Mouse (Mus musculus) A20 (cell line): ENCODE measurements around the gene Mrpl51.
A peak's percentile ranks its signal among the peaks of the same experiment; 100 is the strongest.

ENCODE experiments used
- DNase-seq: peaks from one replicate; pipeline ENCODE4 v3.0.0-alpha.2; 2011; ENCODE audit warnings: low read depth, low spot score

Mrpl51 gene

GRCm38 (mm10) chr6:125192016-125192714 lies 564 bp downstream of the Mrpl51 start:
- peak; percentile 95 for DNase-seq

- DNase-seq: peak; percentile 50
These were observed 1.2 kb downstream of the Mrpl51 start for GRCm38 (mm10) chr6:125192841-125193240.

DNA sequence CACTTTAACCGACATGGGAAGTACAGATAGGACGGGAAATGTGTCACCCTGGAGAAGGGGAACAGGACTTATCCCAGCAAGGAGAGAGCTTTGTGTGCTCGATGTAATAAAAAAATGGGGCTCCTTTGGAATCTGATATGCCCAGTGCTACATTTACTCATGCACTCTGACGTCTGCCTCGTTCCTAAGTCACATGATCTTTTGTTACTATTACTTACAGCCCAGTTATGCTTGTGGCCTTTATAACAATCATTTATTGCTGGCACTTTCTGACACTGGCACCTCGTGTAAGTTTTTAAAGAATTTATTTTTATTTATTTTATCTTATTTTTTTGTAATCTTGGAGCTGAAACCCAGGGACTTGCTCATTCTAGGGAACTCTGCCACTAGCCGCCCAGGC lies 1.8 kb downstream of the Mrpl51 start:
- no peak for DNase-seq

DNA sequence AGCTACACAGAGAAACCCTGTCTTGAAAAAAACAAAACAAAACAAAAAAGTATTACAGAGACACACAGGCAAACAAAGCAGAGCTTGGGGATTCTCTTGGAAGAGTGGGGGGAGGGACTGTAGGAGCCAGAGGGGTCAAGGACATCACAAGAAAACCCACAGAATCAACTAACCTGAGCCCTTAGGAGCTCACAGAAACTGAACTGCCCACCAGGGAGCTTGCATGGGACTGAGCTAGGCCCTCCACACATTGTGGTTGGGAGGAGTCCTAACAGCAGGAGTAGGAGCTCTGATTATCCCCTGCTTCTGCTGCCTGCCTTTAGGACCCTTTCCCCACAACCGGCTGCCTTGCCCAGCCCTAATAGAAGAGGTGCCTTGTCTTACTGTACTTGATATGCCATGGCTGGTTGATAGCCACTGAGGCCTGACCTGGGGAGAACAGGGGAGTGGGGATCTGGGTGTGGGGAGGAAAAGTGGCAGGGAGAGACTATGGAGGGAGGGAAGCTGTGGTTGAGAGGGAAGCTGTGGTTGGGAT lies 4.0 kb downstream of the Mrpl51 start:
- no peak for DNase-seq

DNA sequence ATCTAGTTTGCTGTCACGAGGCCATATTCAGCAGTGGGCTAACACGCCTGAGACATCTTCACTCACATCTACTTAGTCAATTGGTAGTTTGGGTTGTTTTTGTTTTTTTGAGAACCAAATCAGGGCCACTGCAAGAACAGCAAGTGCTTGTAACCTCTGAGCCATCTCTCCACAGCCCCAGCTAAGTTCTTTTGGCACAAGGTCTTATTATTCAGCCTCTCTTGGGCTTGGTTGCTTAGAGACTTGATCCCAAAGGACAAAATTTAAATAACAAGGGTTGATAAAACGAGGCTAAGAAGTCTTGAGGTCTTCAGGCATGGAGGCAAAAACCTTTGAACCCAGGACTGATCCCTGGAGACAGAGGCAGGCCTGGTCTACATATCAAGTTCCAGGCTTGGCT lies 4.7 kb downstream of the Mrpl51 start:
- DNase-seq: no peak

GRCm38 (mm10) chr6:125197166-125197565 lies 5.6 kb downstream of the Mrpl51 start:
- DNase-seq: no peak

DNA sequence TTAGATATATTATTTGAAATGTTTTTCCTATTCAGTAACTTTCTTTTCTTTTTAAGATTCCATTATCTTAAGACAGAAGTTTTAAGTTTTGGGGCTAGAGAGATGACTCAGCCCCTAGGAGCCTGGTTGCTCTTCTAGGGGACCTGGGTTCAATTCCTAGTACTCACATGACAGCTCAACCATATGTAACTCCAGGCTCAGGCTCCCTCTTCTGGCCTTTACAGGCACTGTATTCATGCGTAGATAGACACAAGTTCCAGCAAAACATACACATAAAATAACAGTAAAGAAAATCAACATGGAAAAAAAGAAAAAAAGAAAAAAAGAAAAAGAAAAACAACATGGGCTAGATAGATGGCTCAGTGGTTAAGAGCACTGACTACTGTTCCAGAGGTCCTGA lies 18.8 kb downstream of the Mrpl51 start:
- no peak for DNase-seq

GRCm38 (mm10) chr6:125212621-125213020 lies 21.0 kb downstream of the Mrpl51 start:
- no peak for DNase-seq

GRCm38 (mm10) chr6:125213129-125213528 lies 21.5 kb downstream of the Mrpl51 start:
- no peak for DNase-seq

GRCm38 (mm10) chr6:125213715-125214114 lies 22.1 kb downstream of the Mrpl51 start:
- no peak for DNase-seq

DNA sequence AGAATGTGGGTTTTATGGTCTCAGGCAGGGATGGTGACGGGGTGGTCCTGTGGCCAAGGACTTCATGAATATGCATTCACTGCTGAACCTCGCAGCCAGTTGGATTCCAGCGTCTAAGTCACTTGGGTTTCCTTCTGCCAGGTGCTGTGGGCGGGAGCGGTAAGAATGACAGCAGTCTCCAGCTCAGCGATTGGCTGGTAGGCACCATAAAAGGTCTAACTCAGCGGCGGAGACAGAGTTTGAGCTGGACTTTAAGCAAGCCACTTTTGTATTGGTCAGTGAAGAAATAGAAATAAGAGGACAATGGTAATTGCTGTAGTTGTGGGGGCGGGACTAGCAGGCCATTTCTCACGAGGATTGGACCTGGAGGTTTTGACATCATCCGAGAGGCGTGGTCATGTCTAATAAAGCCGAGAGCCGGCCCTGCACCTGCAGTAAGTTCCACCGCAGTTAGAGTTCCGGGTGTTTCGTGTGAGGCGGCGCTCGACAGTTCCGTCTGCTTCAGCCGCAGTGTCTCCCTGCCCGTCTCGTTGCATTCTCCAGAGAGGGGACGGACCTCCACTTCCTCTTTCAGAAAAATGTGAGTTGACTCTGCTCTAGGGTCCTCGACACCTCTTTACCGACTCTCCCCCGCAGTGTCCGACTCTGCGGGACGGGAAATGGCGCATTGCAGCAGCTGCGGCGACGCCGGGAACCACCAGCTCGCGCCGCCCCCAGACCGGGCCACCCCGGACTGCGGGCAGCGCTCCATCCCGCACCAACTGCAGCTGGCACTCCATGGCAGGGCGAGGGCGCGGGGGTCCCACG lies 23.8 kb downstream of the Mrpl51 start, which contains the start of gene Vamp1:
TSS of gene Vamp1 (plus strand) at position 404 of the 807 bp plus-strand sequence.
- DNase-seq: peak; percentile 99

- DNase-seq: no peak
These were observed 25.3 kb downstream of the Mrpl51 start for GRCm38 (mm10) chr6:125216898-125217297.

DNA sequence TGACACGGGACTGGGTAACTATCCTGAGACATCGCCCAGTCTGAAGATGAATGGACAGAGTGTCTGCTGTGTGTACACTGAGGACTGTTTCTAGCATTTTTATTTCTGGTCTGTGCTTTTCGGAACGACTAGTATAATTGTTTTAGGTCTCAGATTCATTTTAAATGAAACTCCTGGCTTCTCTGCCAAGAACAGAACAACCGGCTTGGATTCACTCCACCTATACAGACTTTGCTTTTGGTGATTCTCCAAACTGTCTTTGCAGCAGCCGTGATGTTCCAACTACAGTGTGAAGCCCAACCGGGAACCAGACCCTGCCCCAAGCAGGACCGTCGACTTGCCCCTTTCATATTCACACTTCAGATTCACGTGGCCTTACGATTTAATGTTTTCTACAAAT lies 26.3 kb downstream of the Mrpl51 start:
- DNase-seq: no peak

- peak; percentile 82 for DNase-seq
These were observed 27.4 kb downstream of the Mrpl51 start for GRCm38 (mm10) chr6:125218963-125219362.

- DNase-seq: no peak
These were observed 29.6 kb downstream of the Mrpl51 start for GRCm38 (mm10) chr6:125221115-125221745.

DNA sequence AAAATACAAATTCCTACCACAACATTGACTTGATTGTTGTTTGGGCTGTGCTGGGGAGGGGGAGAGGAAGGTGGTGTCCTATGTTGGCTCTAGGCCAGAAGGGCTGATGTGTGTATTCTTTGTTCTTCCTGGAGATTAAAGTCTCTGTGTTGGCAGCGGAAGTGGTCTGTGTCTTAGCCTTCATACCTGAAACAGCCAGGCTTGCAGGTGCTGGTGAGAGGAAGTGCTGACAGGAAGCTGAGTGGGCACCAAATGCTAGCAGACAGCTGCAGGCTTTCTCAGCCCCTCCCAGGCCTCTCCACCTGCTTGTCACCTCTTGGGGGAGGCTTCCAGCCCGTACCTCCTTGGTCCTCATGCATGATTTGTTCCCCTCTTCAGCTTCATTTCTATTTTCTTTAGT lies 30.5 kb downstream of the Mrpl51 start:
- DNase-seq: peak; percentile 93

- DNase-seq: no peak
These were observed 31.0 kb downstream of the Mrpl51 start for GRCm38 (mm10) chr6:125222577-125222976.

DNA sequence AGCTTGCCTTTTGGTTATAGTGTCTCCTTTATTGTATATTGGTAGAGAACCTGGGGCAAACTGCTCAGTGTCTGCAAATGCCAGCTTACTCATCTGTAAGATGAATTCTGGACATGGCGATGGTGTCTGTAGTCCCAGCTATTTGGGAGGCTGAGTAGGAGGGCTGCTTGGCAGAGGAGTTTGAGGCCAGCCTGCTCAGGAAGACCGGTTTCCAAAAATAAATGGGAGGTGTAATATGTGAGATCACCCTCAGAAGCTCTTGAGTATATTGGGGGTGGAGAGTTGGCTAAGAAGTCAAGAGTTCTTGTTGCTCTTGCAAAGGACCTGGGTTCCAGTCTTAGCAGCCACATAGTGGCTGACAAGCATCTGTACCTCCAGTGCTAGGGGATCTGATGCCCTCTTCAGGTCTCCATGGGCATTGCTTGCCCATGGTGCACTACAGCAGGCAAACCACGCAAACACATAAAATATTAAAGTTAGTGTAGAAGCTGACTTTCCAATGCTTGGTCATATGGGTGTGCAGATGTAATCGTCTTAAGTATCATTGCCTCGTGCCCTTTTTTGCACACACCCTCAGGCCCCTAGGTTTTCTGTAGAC lies 34.0 kb downstream of the Mrpl51 start:
- DNase-seq: peak; percentile 67

GRCm38 (mm10) chr6:125230571-125230970 lies 39.0 kb downstream of the Mrpl51 start:
- DNase-seq: no peak

DNA sequence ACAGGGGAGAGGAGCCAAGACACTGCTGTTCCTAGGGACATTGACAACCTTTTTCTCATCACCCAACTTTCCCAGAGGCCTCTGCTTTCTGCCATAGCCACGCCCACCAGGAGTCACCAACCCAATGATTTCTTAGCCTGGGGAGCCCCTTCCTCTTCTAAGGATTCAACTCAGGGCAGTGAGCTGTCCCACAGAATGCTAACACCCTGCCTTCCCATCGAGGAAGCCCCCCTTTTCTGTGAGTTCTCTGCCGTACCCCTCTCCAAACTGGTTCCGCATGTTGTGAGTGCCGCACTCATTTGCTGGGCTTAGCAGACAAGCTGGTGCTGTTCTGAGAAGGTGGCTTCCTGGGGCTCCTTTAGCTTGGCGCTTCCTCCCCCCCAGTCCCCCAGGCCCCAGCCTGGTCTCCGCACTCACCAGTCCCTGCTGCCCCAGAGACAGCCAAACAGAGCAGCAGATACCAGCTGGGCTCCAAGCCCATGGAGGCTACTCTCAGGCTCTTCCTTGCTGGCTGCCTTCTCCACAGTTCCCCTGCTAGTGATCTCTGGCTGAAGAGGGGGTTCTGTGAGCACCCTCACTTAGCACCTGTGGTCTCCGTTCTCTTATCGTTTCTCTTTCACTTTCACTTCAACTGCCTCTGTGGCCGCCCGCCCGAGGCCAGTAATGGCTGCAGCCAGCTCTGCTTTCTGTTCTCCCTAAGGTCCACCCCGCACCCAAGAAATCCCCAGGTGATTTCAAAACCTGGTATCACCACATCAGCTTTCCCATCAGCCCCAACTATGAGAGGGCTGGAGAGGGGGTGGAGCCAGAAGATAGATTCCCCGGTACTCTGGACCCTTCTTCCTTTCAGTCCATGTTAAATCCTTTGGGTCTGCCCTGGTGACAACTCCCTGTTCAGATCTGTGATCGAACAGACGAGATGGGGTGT lies 39.8 kb downstream of the Mrpl51 start, which contains the start of gene Tapbpl:
TSS of gene Tapbpl (minus strand) at position 744 of the 928 bp plus-strand sequence.
- DNase-seq: peak; percentile 90

- DNase-seq: no peak
These were observed 40.4 kb downstream of the Mrpl51 start for GRCm38 (mm10) chr6:125232045-125232437.
